Mouse (Mus musculus): ENCODE results near the gene Man1a. TPM values are rescaled to one million over a fixed set of nuclear protein-coding genes. Genes with fewer than 3 reads are reported as not detected.

Man1a gene
- polyA plus RNA-seq, 1 experiment, result 7.7 TPM

GRCm38 (mm10) chr10:53929722-53930500 lies 146.5 kb downstream of the Man1a start:
- no peak overlapping the region for H3K27ac ChIP-seq (ENCODE audit: insufficient read depth, low read length)
- no peaks in the 10 kb centered on the region for H3K27me3 ChIP-seq (ENCODE audit: control insufficient read depth, insufficient read depth, low read length)
- no peaks in the 10 kb centered on the region; the same call in 1 of the 2 replicates for H3K4me1 ChIP-seq (ENCODE audit: control insufficient read depth, insufficient read depth, low read length)
- no peak for TF ChIP-seq POLR2A (IDR thresholded peaks at IDR 0.05; ENCODE audit: borderline replicate concordance, insufficient read depth, low read length)
- TF ChIP-seq CTCF (IDR thresholded peaks at IDR 0.05; ENCODE audit: borderline replicate concordance, insufficient read depth, low read depth, low read length), result no peak
- no peak overlapping the region for H3K4me3 ChIP-seq (replicated peaks; ENCODE audit: insufficient read depth, low read depth, low read length)
- DNase-seq, result no peak
- 41% methylated on average over 4 of the region's 4 CpGs for WGBS

GRCm38 (mm10) chr10:53927904-53928303 lies 148.5 kb downstream of the Man1a start:
- no peak for DNase-seq
- Histone ChIP-seq H3K27me3 (ENCODE audit: control insufficient read depth, insufficient read depth, low read length) (no peaks in the 10 kb centered on the region), H3K4me1 (ENCODE audit: control insufficient read depth, insufficient read depth, low read length) (no peaks in the 10 kb centered on the region; the same call in 1 of the 2 replicates), H3K27ac (ENCODE audit: insufficient read depth, low read length) (no peak overlapping the region), H3K4me3 (replicated peaks; ENCODE audit: insufficient read depth, low read depth, low read length) (no peak overlapping the region)
- WGBS, result 69% methylated on average over 5 of the region's 5 CpGs
- TF ChIP-seq POLR2A (IDR thresholded peaks at IDR 0.05; ENCODE audit: borderline replicate concordance, insufficient read depth, low read length) (no peak), CTCF (IDR thresholded peaks at IDR 0.05; ENCODE audit: borderline replicate concordance, insufficient read depth, low read depth, low read length) (no peak)

- 63% methylated on average over 6 of the region's 6 CpGs for WGBS
- Histone ChIP-seq H3K4me1 (ENCODE audit: control insufficient read depth, insufficient read depth, low read length) (no peaks in the 10 kb centered on the region), H3K27ac (ENCODE audit: insufficient read depth, low read length) (no peak overlapping the region), H3K27me3 (ENCODE audit: control insufficient read depth, insufficient read depth, low read length) (no peaks in the 10 kb centered on the region), H3K4me3 (replicated peaks; ENCODE audit: insufficient read depth, low read depth, low read length) (no peak overlapping the region)
- TF ChIP-seq CTCF (IDR thresholded peaks at IDR 0.05; ENCODE audit: borderline replicate concordance, insufficient read depth, low read depth, low read length) (no peak), POLR2A (IDR thresholded peaks at IDR 0.05; ENCODE audit: borderline replicate concordance, insufficient read depth, low read length) (no peak)
- no peak for DNase-seq
Measured at GRCm38 (mm10) chr10:53925456-53925855, 151.0 kb downstream of the Man1a start.

GRCm38 (mm10) chr10:53922236-53922635 lies 154.2 kb downstream of the Man1a start:
- no peaks in the 10 kb centered on the region for H3K27me3 ChIP-seq (ENCODE audit: control insufficient read depth, insufficient read depth, low read length)
- H3K27ac ChIP-seq (ENCODE audit: insufficient read depth, low read length), result no peak overlapping the region
- TF ChIP-seq POLR2A (IDR thresholded peaks at IDR 0.05; ENCODE audit: borderline replicate concordance, insufficient read depth, low read length), result no peak
- no peak for TF ChIP-seq CTCF (IDR thresholded peaks at IDR 0.05; ENCODE audit: borderline replicate concordance, insufficient read depth, low read depth, low read length)
- DNase-seq, result no peak
- no peak overlapping the region for H3K4me3 ChIP-seq (replicated peaks; ENCODE audit: insufficient read depth, low read depth, low read length)
- no peaks in the 10 kb centered on the region for H3K4me1 ChIP-seq (ENCODE audit: control insufficient read depth, insufficient read depth, low read length)
- WGBS, result 86% methylated on average over 3 of the region's 3 CpGs

GRCm38 (mm10) chr10:53917517-53917916 lies 158.9 kb downstream of the Man1a start:
- H3K4me1 ChIP-seq (ENCODE audit: control insufficient read depth, insufficient read depth, low read length), result no peaks in the 10 kb centered on the region
- H3K4me3 ChIP-seq (replicated peaks; ENCODE audit: insufficient read depth, low read depth, low read length), result no peak overlapping the region
- DNase-seq, result no peak
- no peaks in the 10 kb centered on the region for H3K27me3 ChIP-seq (ENCODE audit: control insufficient read depth, insufficient read depth, low read length)
- 85% methylated on average over 3 of the region's 3 CpGs for WGBS
- TF ChIP-seq POLR2A (IDR thresholded peaks at IDR 0.05; ENCODE audit: borderline replicate concordance, insufficient read depth, low read length), result no peak
- no peak for TF ChIP-seq CTCF (IDR thresholded peaks at IDR 0.05; ENCODE audit: borderline replicate concordance, insufficient read depth, low read depth, low read length)
- no peak overlapping the region for H3K27ac ChIP-seq (ENCODE audit: insufficient read depth, low read length)

GRCm38 (mm10) chr10:53915719-53916118 lies 160.7 kb downstream of the Man1a start:
- Histone ChIP-seq H3K4me3 (replicated peaks; ENCODE audit: insufficient read depth, low read depth, low read length) (no peak overlapping the region), H3K27me3 (ENCODE audit: control insufficient read depth, insufficient read depth, low read length) (no peaks in the 10 kb centered on the region), H3K4me1 (ENCODE audit: control insufficient read depth, insufficient read depth, low read length) (no peaks in the 10 kb centered on the region), H3K27ac (ENCODE audit: insufficient read depth, low read length) (no peak overlapping the region)
- WGBS, result 82% methylated on average over 6 of the region's 6 CpGs
- DNase-seq, result no peak
- TF ChIP-seq CTCF (IDR thresholded peaks at IDR 0.05; ENCODE audit: borderline replicate concordance, insufficient read depth, low read depth, low read length) (no peak), POLR2A (IDR thresholded peaks at IDR 0.05; ENCODE audit: borderline replicate concordance, insufficient read depth, low read length) (no peak)

GRCm38 (mm10) chr10:53914974-53915609 lies 161.3 kb downstream of the Man1a start:
- Histone ChIP-seq H3K27ac (ENCODE audit: insufficient read depth, low read length) (no peak overlapping the region), H3K27me3 (ENCODE audit: control insufficient read depth, insufficient read depth, low read length) (no peaks in the 10 kb centered on the region), H3K4me3 (replicated peaks; ENCODE audit: insufficient read depth, low read depth, low read length) (no peak overlapping the region), H3K4me1 (ENCODE audit: control insufficient read depth, insufficient read depth, low read length) (no peaks in the 10 kb centered on the region)
- no peak for TF ChIP-seq POLR2A (IDR thresholded peaks at IDR 0.05; ENCODE audit: borderline replicate concordance, insufficient read depth, low read length)
- TF ChIP-seq CTCF (IDR thresholded peaks at IDR 0.05; ENCODE audit: borderline replicate concordance, insufficient read depth, low read depth, low read length), result no peak
- no peak for DNase-seq
- WGBS, result 87% methylated on average over 8 of the region's 8 CpGs

Measured in cerebellum, adult 2 months (tissue).